Mouse (Mus musculus): ENCODE results near the gene Copz2. TPM values are rescaled to one million over a fixed set of nuclear protein-coding genes. Genes with fewer than 3 reads are reported as not detected.
A peak's percentile ranks its signal among the peaks of the same experiment; 100 is the strongest.
"Not testable (repeated sequence)": the region's sequence is repeated elsewhere in the genome, so short reads cannot be mapped to it uniquely, and the experiment has no call there.

The Copz2 gene
- polyA plus RNA-seq, 1 experiment = 29.0 TPM

- Histone ChIP-seq H3K79me2 (ENCODE audit: control insufficient read depth, insufficient read depth) (no peaks in the 10 kb centered on the region), H3K79me3 (ENCODE audit: low read depth) (no peaks in the 10 kb centered on the region), H3K27me3 (ENCODE audit: control insufficient read depth, insufficient read depth, insufficient read length) (no peaks in the 10 kb centered on the region), H3ac (ENCODE audit: control insufficient read depth, insufficient read length, low read depth) (peak overlapping the region; percentile 4), H3K36me3 (ENCODE audit: control insufficient read depth, insufficient read depth) (no peaks in the 10 kb centered on the region), H3K4me3 (ENCODE audit: insufficient read depth, poor library complexity, severe bottlenecking) (no peak overlapping the region)
- TF ChIP-seq USF1 (IDR thresholded peaks at IDR 0.05; ENCODE audit: low read depth) = no peak
These were observed 9.4 kb upstream of the Copz2 start for GRCm38 (mm10) chr11:96840290-96840689.

GRCm38 (mm10) chr11:96843627-96844026 is 6.0 kb upstream of the Copz2 start:
- TF ChIP-seq MYOD1 (IDR thresholded peaks at IDR 0.05; ENCODE audit: control insufficient read depth, insufficient read length, low read depth) (no peak), MAX (IDR thresholded peaks at IDR 0.05) (no peak)
- Histone ChIP-seq H3K27me3 (ENCODE audit: control insufficient read depth, insufficient read depth, insufficient read length) (no peaks in the 10 kb centered on the region), H3K79me2 (ENCODE audit: control insufficient read depth, insufficient read depth) (no peaks in the 10 kb centered on the region), H3ac (ENCODE audit: control insufficient read depth, insufficient read length, low read depth) (no peak overlapping the region), H3K36me3 (ENCODE audit: control insufficient read depth, insufficient read depth) (no peaks in the 10 kb centered on the region), H3K79me3 (ENCODE audit: low read depth) (no peaks in the 10 kb centered on the region), H3K4me3 (ENCODE audit: insufficient read depth, poor library complexity, severe bottlenecking) (no peak overlapping the region)

GRCm38 (mm10) chr11:96847240-96847639 is 2.4 kb upstream of the Copz2 start:
- no peaks in the 10 kb centered on the region for H3K79me2 ChIP-seq (ENCODE audit: control insufficient read depth, insufficient read depth)
- TF ChIP-seq FOSL1 (IDR thresholded peaks at IDR 0.05; ENCODE audit: insufficient read depth, low read length, poor library complexity, severe bottlenecking) (no peak), MYOD1 (IDR thresholded peaks at IDR 0.05; ENCODE audit: control insufficient read depth, insufficient read length, low read depth) (no peak), MAX (IDR thresholded peaks at IDR 0.05) (no peak), CEBPB (IDR thresholded peaks at IDR 0.05; ENCODE audit: low read depth) (no peak), USF1 (IDR thresholded peaks at IDR 0.05; ENCODE audit: low read depth) (no peak), CTCF (IDR thresholded peaks at IDR 0.05; ENCODE audit: control insufficient read depth, insufficient read depth, insufficient read length) (no peak), MYOG (IDR thresholded peaks at IDR 0.05; ENCODE audit: control insufficient read depth, extremely low read depth, insufficient read length) (no peak)
- no peak overlapping the region for H3K4me3 ChIP-seq (ENCODE audit: insufficient read depth, poor library complexity, severe bottlenecking)
- H3K36me3 ChIP-seq (ENCODE audit: control insufficient read depth, insufficient read depth) = no peaks in the 10 kb centered on the region
- no peak overlapping the region for H3ac ChIP-seq (ENCODE audit: control insufficient read depth, insufficient read length, low read depth)
- no peaks in the 10 kb centered on the region for H3K79me3 ChIP-seq (ENCODE audit: low read depth)
- H3K27me3 ChIP-seq (ENCODE audit: control insufficient read depth, insufficient read depth, insufficient read length) = no peaks in the 10 kb centered on the region

GRCm38 (mm10) chr11:96848694-96849093 is 976 bp upstream of the Copz2 start:
- TF ChIP-seq FOSL1 (IDR thresholded peaks at IDR 0.05; ENCODE audit: insufficient read depth, low read length, poor library complexity, severe bottlenecking) = no peak
- TF ChIP-seq MAX (IDR thresholded peaks at IDR 0.05) = no peak
- TF ChIP-seq CTCF (IDR thresholded peaks at IDR 0.05; ENCODE audit: control insufficient read depth, insufficient read depth, insufficient read length) = no peak
- TF ChIP-seq MYOG (IDR thresholded peaks at IDR 0.05; ENCODE audit: control insufficient read depth, extremely low read depth, insufficient read length) = no peak
- TF ChIP-seq CEBPB (IDR thresholded peaks at IDR 0.05; ENCODE audit: low read depth) = no peak
- no peak for TF ChIP-seq USF1 (IDR thresholded peaks at IDR 0.05; ENCODE audit: low read depth)
- TF ChIP-seq MYOD1 (IDR thresholded peaks at IDR 0.05; ENCODE audit: control insufficient read depth, insufficient read length, low read depth) = no peak
- H3K4me3 ChIP-seq (ENCODE audit: insufficient read depth, poor library complexity, severe bottlenecking) = no peak overlapping the region
- H3K79me2 ChIP-seq (ENCODE audit: control insufficient read depth, insufficient read depth) = no peaks in the 10 kb centered on the region
- no peaks in the 10 kb centered on the region for H3K79me3 ChIP-seq (ENCODE audit: low read depth)
- no peak overlapping the region for H3ac ChIP-seq (ENCODE audit: control insufficient read depth, insufficient read length, low read depth)
- no peaks in the 10 kb centered on the region for H3K36me3 ChIP-seq (ENCODE audit: control insufficient read depth, insufficient read depth)
- H3K27me3 ChIP-seq (ENCODE audit: control insufficient read depth, insufficient read depth, insufficient read length) = no peaks in the 10 kb centered on the region

GRCm38 (mm10) chr11:96849145-96849544 is 525 bp upstream of the Copz2 start:
- not testable (repeated sequence) for H3K36me3 ChIP-seq (ENCODE audit: control insufficient read depth, insufficient read depth); H3K79me3 ChIP-seq (ENCODE audit: low read depth); H3ac ChIP-seq (ENCODE audit: control insufficient read depth, insufficient read length, low read depth); H3K27me3 ChIP-seq (ENCODE audit: control insufficient read depth, insufficient read depth, insufficient read length); H3K79me2 ChIP-seq (ENCODE audit: control insufficient read depth, insufficient read depth)
- peak overlapping the region; percentile 42 for H3K4me3 ChIP-seq (ENCODE audit: insufficient read depth, poor library complexity, severe bottlenecking)

GRCm38 (mm10) chr11:96857446-96857845 is 7.8 kb downstream of the Copz2 start:
- Histone ChIP-seq H3K36me3 (ENCODE audit: control insufficient read depth, insufficient read depth) (no peaks in the 10 kb centered on the region), H3K79me2 (ENCODE audit: control insufficient read depth, insufficient read depth) (no peaks in the 10 kb centered on the region), H3ac (ENCODE audit: control insufficient read depth, insufficient read length, low read depth) (no peak overlapping the region), H3K27me3 (ENCODE audit: control insufficient read depth, insufficient read depth, insufficient read length) (no peaks in the 10 kb centered on the region), H3K79me3 (ENCODE audit: low read depth) (no peaks in the 10 kb centered on the region), H3K4me3 (ENCODE audit: insufficient read depth, poor library complexity, severe bottlenecking) (no peak overlapping the region)
- TF ChIP-seq FOSL1 (IDR thresholded peaks at IDR 0.05; ENCODE audit: insufficient read depth, low read length, poor library complexity, severe bottlenecking) = no peak
- no peak for TF ChIP-seq MYOG (IDR thresholded peaks at IDR 0.05; ENCODE audit: control insufficient read depth, extremely low read depth, insufficient read length)
- TF ChIP-seq USF1 (IDR thresholded peaks at IDR 0.05; ENCODE audit: low read depth) = no peak
- TF ChIP-seq MYOD1 (IDR thresholded peaks at IDR 0.05; ENCODE audit: control insufficient read depth, insufficient read length, low read depth) = no peak
- no peak for TF ChIP-seq CTCF (IDR thresholded peaks at IDR 0.05; ENCODE audit: control insufficient read depth, insufficient read depth, insufficient read length)
- TF ChIP-seq CEBPB (IDR thresholded peaks at IDR 0.05; ENCODE audit: low read depth) = no peak
- no peak for TF ChIP-seq MAX (IDR thresholded peaks at IDR 0.05)
